In the genomic region with DNA sequence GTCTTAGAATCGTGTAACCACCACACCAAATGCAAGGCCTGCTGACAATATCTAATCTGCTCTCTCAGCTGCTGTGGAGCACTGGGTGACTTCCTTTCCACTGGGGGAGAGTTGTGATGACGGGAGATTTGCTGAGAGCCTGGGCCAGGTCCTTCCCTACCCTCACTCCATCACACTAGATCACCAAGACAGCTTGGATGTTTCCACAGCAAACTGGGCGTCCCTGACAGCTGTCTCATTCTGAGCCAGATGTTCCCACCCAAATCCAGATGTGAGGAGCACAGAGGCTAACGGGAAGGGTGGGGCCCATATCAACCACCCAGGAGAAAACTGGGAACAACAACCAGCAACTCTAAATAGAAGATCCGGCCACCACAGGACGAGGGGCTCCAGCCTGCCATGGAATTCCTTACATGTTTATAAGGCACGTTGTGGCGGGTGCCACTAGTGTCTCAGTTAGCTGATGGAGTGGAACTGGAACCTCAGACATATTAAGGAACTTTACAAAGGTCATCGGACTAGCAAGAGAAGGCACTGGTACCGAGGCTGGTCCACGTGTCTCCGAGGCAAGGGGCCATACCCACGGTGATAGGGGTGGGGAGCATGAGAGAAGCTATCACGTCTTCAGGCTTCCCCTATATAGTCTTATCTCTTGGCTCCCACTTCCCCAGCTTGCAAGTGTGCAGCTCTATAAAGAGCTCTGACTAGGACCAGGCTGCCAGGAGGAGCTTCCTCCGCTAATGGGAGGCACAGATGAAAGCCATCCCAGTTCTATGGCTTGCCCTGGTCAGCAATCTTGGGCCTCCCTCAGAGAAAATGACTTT, we compare ENCODE assay signal across 8 mouse cellular contexts. TPM values are rescaled to one million over a fixed set of nuclear protein-coding genes. Genes with fewer than 3 reads are reported as not detected.
A peak's percentile ranks its signal among the peaks of the same experiment; 100 is the strongest.
DNase-seq lines count a peak whose midpoint lies in the region; ATAC-seq and TF ChIP-seq lines count a peak whose summit lies in the region.

No protein-coding gene starts in this region.

- no peak overlapping the region; the same call in 1 of the 2 replicates for H3K27ac ChIP-seq in kidney, embryonic 14.5 days (ENCODE audit: low read depth, low read length)
- H3K27ac ChIP-seq in midbrain, postnatal 0 days (ENCODE audit: low read depth, low read length) = no peak overlapping the region

- no peak for ATAC-seq in kidney, embryonic 14.5 days (ENCODE audit: low FRiP score, low TSS enrichment)
- ATAC-seq in midbrain, postnatal 0 days (ENCODE audit: low FRiP score) = no peak
- ATAC-seq in CD4-positive, CD25-positive, alpha-beta regulatory T cell, adult 4 months = no peak
- no peak for ATAC-seq in monocyte, adult 5-6 weeks (replicated peaks; ENCODE audit: insufficient number of reproducible peaks, low FRiP score, low TSS enrichment, poor library complexity, severe bottlenecking)

- no peak for DNase-seq in kidney, adult 18-20 months
- DNase-seq in heart, adult 18-20 months = peak; percentile 79 to 86
- peak; percentile 40 for DNase-seq in kidney, postnatal 10 days
- DNase-seq in midbrain, postnatal 0 days (ENCODE audit: low spot score) = no peak
- no peak for DNase-seq in MN1 (ENCODE audit: low spot score)

- no peak for TF ChIP-seq CTCF in midbrain, postnatal 0 days (IDR thresholded peaks at IDR 0.05)

- H3K36me3 ChIP-seq in kidney, embryonic 14.5 days (ENCODE audit: control insufficient read depth, insufficient read depth, low read length) = peaks cover 13% of the 10 kb centered on the region
- peaks cover 15% of the 10 kb centered on the region for H3K36me3 ChIP-seq in midbrain, postnatal 0 days (ENCODE audit: insufficient read depth, low read length)

- H3K27me3 ChIP-seq in kidney, embryonic 14.5 days (ENCODE audit: control insufficient read depth, insufficient read depth, low read length) = no peaks in the 10 kb centered on the region
- no peaks in the 10 kb centered on the region for H3K27me3 ChIP-seq in midbrain, postnatal 0 days (ENCODE audit: insufficient read depth, low read length)

- H3K9ac ChIP-seq in kidney, embryonic 14.5 days (ENCODE audit: low read depth, low read length) = 0 out of 2 replicates have a peak overlapping the region, but pooled peaks have one; percentile 48
- 0 out of 2 replicates have a peak overlapping the region, but pooled peaks have one; percentile 24 for H3K9ac ChIP-seq in midbrain, postnatal 0 days (replicated peaks; ENCODE audit: low read length, poor library complexity, severe bottlenecking)

- H3K9me3 ChIP-seq in kidney, embryonic 14.5 days (ENCODE audit: control insufficient read depth, low read length) = no peaks in the 10 kb centered on the region
- no peaks in the 10 kb centered on the region for H3K9me3 ChIP-seq in midbrain, postnatal 0 days (ENCODE audit: low read length)

- WGBS in kidney, embryonic 14.5 days = 68% methylated on average over 15 of the region's 15 CpGs
- WGBS in midbrain, postnatal 0 days = 77% methylated on average over 15 of the region's 15 CpGs

- H3K4me1 ChIP-seq in kidney, embryonic 14.5 days (ENCODE audit: control insufficient read depth, insufficient read depth, low read length) = peaks cover 11% of the 10 kb centered on the region; the same call in 1 of the 2 replicates
- no peaks in the 10 kb centered on the region; the same call in 1 of the 2 replicates for H3K4me1 ChIP-seq in midbrain, postnatal 0 days (ENCODE audit: insufficient read depth, low read length)

- peak overlapping the region; percentile 31; the same call in 1 of the 2 replicates for H3K4me2 ChIP-seq in kidney, embryonic 14.5 days (replicated peaks; ENCODE audit: low read depth, low read length)
- H3K4me2 ChIP-seq in midbrain, postnatal 0 days (ENCODE audit: low read depth, low read length, poor library complexity, severe bottlenecking) = peak overlapping the region; percentile 20

- no peak overlapping the region; the same call in 1 of the 2 replicates for H3K4me3 ChIP-seq in kidney, embryonic 14.5 days (ENCODE audit: low read length)
- H3K4me3 ChIP-seq in midbrain, postnatal 0 days (ENCODE audit: low read depth, low read length) = no peak overlapping the region

RNA-seq across cellular contexts. Expression of a gene that starts 2.3 kb away (rescaled TPM):
- polyA plus RNA-seq in kidney, embryonic 14.5 days (2014; fragmentation: Nextera tagmentation; extraction: Ambion mirVana) = 10.5 and 10.8 TPM in 2 replicates
- total RNA-seq in heart, adult 18-20 months (2021) = 1 to 10 TPM; 6.6 to 9.0 TPM
- 20.6 and 28.4 TPM in 2 replicates for total RNA-seq in midbrain, postnatal 0 days (2014; rRNA removed)
- polyA plus RNA-seq in midbrain, postnatal 0 days (2015; fragmentation: Nextera tagmentation; extraction: Ambion mirVana) = 19.2 and 20.9 TPM in 2 replicates
- under 1 TPM in 1 of 2 experiments, not detected in 1; 0.34 TPM for polyA plus RNA-seq in CD4-positive, CD25-positive, alpha-beta regulatory T cell, adult 4 months (2017; shearing (Covaris generic))
- total RNA-seq in monocyte, adult 5-6 weeks (2017) = 14.7 to 32.1 TPM (median 27.0 TPM) in 3 replicates

RNA-seq across cellular contexts. Expression of a gene that starts 9.5 kb away (rescaled TPM):
- polyA plus RNA-seq in kidney, embryonic 14.5 days (2014; fragmentation: Nextera tagmentation; extraction: Ambion mirVana) = 132 and 167 TPM in 2 replicates
- total RNA-seq in heart, adult 18-20 months (2021) = 10 to 100 TPM; 77.6 to 84.0 TPM
- total RNA-seq in midbrain, postnatal 0 days (2014; rRNA removed) = 52.9 and 84.7 TPM in 2 replicates
- polyA plus RNA-seq in midbrain, postnatal 0 days (2015; fragmentation: Nextera tagmentation; extraction: Ambion mirVana) = 57.7 and 61.0 TPM in 2 replicates
- 100 to 1,000 TPM; 214 to 296 TPM for polyA plus RNA-seq in CD4-positive, CD25-positive, alpha-beta regulatory T cell, adult 4 months (2017; shearing (Covaris generic))
- 50.3 to 76.6 TPM (median 76.0 TPM) in 3 replicates for total RNA-seq in monocyte, adult 5-6 weeks (2017)

RNA-seq across cellular contexts. Expression of a gene that starts 28.4 kb away (rescaled TPM):
- 2.9 and 4.0 TPM in 2 replicates for polyA plus RNA-seq in kidney, embryonic 14.5 days (2014; fragmentation: Nextera tagmentation; extraction: Ambion mirVana)
- under 1 TPM in 1 of 2 experiments, not detected in 1; 0.35 TPM for total RNA-seq in heart, adult 18-20 months (2021)
- total RNA-seq in midbrain, postnatal 0 days (2014; rRNA removed) = 9.0 and 11.4 TPM in 2 replicates
- polyA plus RNA-seq in midbrain, postnatal 0 days (2015; fragmentation: Nextera tagmentation; extraction: Ambion mirVana) = 10.6 and 10.9 TPM in 2 replicates
- under 1 TPM; 0.51 to 0.84 TPM for polyA plus RNA-seq in CD4-positive, CD25-positive, alpha-beta regulatory T cell, adult 4 months (2017; shearing (Covaris generic))
- total RNA-seq in monocyte, adult 5-6 weeks (2017) = 0.64 to 0.97 TPM (median 0.95 TPM) in 3 replicates

RNA-seq across cellular contexts. Expression of a gene that starts 41.7 kb away (rescaled TPM):
- 74.2 and 95.3 TPM in 2 replicates for polyA plus RNA-seq in kidney, embryonic 14.5 days (2014; fragmentation: Nextera tagmentation; extraction: Ambion mirVana)
- 10 to 100 TPM in 1 of 2 experiments, 1 to 10 TPM in 1; 8.7 to 10.6 TPM for total RNA-seq in heart, adult 18-20 months (2021)
- total RNA-seq in midbrain, postnatal 0 days (2014; rRNA removed) = 17.8 and 21.6 TPM in 2 replicates
- 16.7 and 16.9 TPM in 2 replicates for polyA plus RNA-seq in midbrain, postnatal 0 days (2015; fragmentation: Nextera tagmentation; extraction: Ambion mirVana)
- 10 to 100 TPM; 13.8 to 15.8 TPM for polyA plus RNA-seq in CD4-positive, CD25-positive, alpha-beta regulatory T cell, adult 4 months (2017; shearing (Covaris generic))
- 16.7 to 31.5 TPM (median 26.8 TPM) in 3 replicates for total RNA-seq in monocyte, adult 5-6 weeks (2017)

RNA-seq across cellular contexts. Expression of a gene that starts 44.7 kb away (rescaled TPM):
- polyA plus RNA-seq in kidney, embryonic 14.5 days (2014; fragmentation: Nextera tagmentation; extraction: Ambion mirVana) = 3.3 and 3.5 TPM in 2 replicates
- total RNA-seq in heart, adult 18-20 months (2021) = 1 to 10 TPM; 2.6 to 2.8 TPM
- 3.7 and 4.8 TPM in 2 replicates for total RNA-seq in midbrain, postnatal 0 days (2014; rRNA removed)
- 2.1 and 2.7 TPM in 2 replicates for polyA plus RNA-seq in midbrain, postnatal 0 days (2015; fragmentation: Nextera tagmentation; extraction: Ambion mirVana)
- polyA plus RNA-seq in CD4-positive, CD25-positive, alpha-beta regulatory T cell, adult 4 months (2017; shearing (Covaris generic)) = 10 to 100 TPM; 51.6 to 73.7 TPM
- total RNA-seq in monocyte, adult 5-6 weeks (2017) = 64.4 to 73.5 TPM (median 69.7 TPM) in 3 replicates

Comparison
In these comparisons a context has a peak if more than half of its experiments do, and no peak if none do; other contexts are left out.
1. DNase-seq: peak in heart, adult 18-20 months (2 of 2) and kidney, postnatal 10 days (single experiment); none in kidney, adult 18-20 months (single experiment), midbrain, postnatal 0 days (single experiment) and MN1 (single experiment).